Mouse (Mus musculus) myocyte (in vitro differentiated cells): ENCODE data around the gene Ubxn1. TPM values are rescaled to one million over a fixed set of nuclear protein-coding genes. Genes with fewer than 3 reads are reported as not detected.
"Not testable (repeated sequence)": the region's sequence is repeated elsewhere in the genome, so short reads cannot be mapped to it uniquely, and the experiment has no call there.

Experiments
- H3K27me3 ChIP-seq: one replicate; pipeline ENCODE4 v1.6.1; 2011; ENCODE audit not compliant: control insufficient read depth, insufficient read depth, insufficient read length
- H3K36me3 ChIP-seq: one replicate; pipeline ENCODE4 v1.6.1; 2011; ENCODE audit not compliant: control insufficient read depth, insufficient read depth
- H3K4me2 ChIP-seq: one replicate; pipeline ENCODE4 v1.6.1; 2011; ENCODE audit warnings: low read depth, control low read depth
- H3K4me3 ChIP-seq: one replicate; pipeline ENCODE4 v1.5.1; 2011; ENCODE audit warnings: mild to moderate bottlenecking, control low read depth, moderate library complexity
- H3K79me2 ChIP-seq: one replicate; pipeline ENCODE4 v1.6.1; 2011; ENCODE audit not compliant: control insufficient read depth, insufficient read depth
- H3ac ChIP-seq: one replicate; pipeline ENCODE4 v1.6.1; 2011; ENCODE audit not compliant: control insufficient read depth, insufficient read length
- CEBPB ChIP-seq: IDR thresholded peaks from 2 replicates; pipeline ENCODE4 v1.6.1; 2011; ENCODE audit warnings: mild to moderate bottlenecking, moderate library complexity; ENCODE audit not compliant: poor library complexity, insufficient read depth, severe bottlenecking
- E2F4 ChIP-seq: IDR thresholded peaks from one replicate; pipeline ENCODE4 v1.6.1; 2011; ENCODE audit warnings: mild to moderate bottlenecking, control low read depth, moderate library complexity; ENCODE audit not compliant: insufficient read depth
- MAX ChIP-seq: IDR thresholded peaks from one replicate; pipeline ENCODE4 v1.6.1; 2011; ENCODE audit warnings: low read depth, mild to moderate bottlenecking, control low read depth
- MYOD1 ChIP-seq, 3 experiments: IDR thresholded peaks; one replicate each; pipeline ENCODE4 v1.6.1; 2011; ENCODE audit warnings: control low read depth in 2 of 3, low read depth in 2 of 3, mild to moderate bottlenecking in 2 of 3, moderate library complexity in 1 of 3; ENCODE audit not compliant: insufficient read length in 2 of 3, control insufficient read depth in 1 of 3
- MYOG ChIP-seq, 3 experiments: IDR thresholded peaks; one replicate each; pipeline ENCODE4 v1.6.1; 2011; ENCODE audit warnings: control low read depth in 2 of 3, low read depth in 2 of 3, mild to moderate bottlenecking in 2 of 3; ENCODE audit not compliant: insufficient read length in 2 of 3, control insufficient read depth in 1 of 3, insufficient read depth in 1 of 3
- POLR2A ChIP-seq: IDR thresholded peaks from one replicate; pipeline ENCODE4 v1.6.1; 2011; ENCODE audit warnings: low read depth, mild to moderate bottlenecking, control low read depth, moderate library complexity; ENCODE audit not compliant: insufficient read length
- POLR2AphosphoS2 ChIP-seq: IDR thresholded peaks from one replicate; pipeline ENCODE4 v1.6.1; 2011; ENCODE audit warnings: low read depth, control low read depth; ENCODE audit not compliant: insufficient read length
- REST ChIP-seq: IDR thresholded peaks from one replicate; pipeline ENCODE4 v1.6.1; 2011; ENCODE audit warnings: mild to moderate bottlenecking, control low read depth, moderate library complexity; ENCODE audit not compliant: insufficient read depth, insufficient read length
- SRF ChIP-seq: IDR thresholded peaks from one replicate; pipeline ENCODE4 v1.6.1; 2011; ENCODE audit warnings: low read depth; ENCODE audit not compliant: control insufficient read depth, insufficient read length
- TCF12 ChIP-seq: IDR thresholded peaks from one replicate; pipeline ENCODE4 v1.6.1; 2011; ENCODE audit warnings: mild to moderate bottlenecking, control low read depth; ENCODE audit not compliant: poor library complexity, insufficient read depth, severe bottlenecking
- TCF3 ChIP-seq: IDR thresholded peaks from one replicate; pipeline ENCODE4 v1.6.1; 2011; ENCODE audit warnings: low read depth, control low read depth; ENCODE audit not compliant: insufficient read length
- USF1 ChIP-seq: IDR thresholded peaks from one replicate; pipeline ENCODE4 v1.6.1; 2011; ENCODE audit warnings: low read depth, mild to moderate bottlenecking, control low read depth, moderate library complexity
- polyA plus RNA-seq: library from polyadenylated mRNA; unstranded; fragments of >200 nt; fragmentation: generic; extraction: Trizol; gene quantifications from one replicate; pipeline ENCODE4 v1.2.1, GENCODE M21; 2012; ENCODE audit warnings: missing spikeins

The Ubxn1 gene
- polyA plus RNA-seq, 1 experiment, result 236 TPM

DNA sequence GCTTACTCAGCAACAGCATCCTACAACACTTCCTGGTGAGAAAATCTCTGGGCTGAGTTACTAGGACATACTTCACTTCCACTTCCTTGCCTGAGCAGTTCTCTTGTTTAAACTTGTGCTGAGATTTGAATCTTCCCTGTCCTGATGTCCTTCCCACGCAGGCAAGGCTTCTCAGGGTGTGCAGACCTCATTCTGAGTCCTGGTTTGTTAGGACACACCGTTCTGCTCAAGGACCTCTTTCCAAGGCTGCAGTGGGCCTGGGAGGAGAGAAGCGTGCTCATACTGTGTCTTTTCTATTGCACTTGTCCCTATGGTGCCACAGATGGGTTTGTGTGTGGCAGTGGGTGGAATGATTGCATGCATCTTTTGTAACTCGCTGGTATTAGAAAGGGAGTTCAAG is 38.3 kb upstream of the Ubxn1 start:
- Histone ChIP-seq H3K36me3 (peaks cover 65% of the 10 kb centered on the region), H3ac (no peak overlapping the region), H3K79me2 (no peaks in the 10 kb centered on the region), H3K27me3 (no peaks in the 10 kb centered on the region), H3K4me2 (no peak overlapping the region), H3K4me3 (no peak overlapping the region)
- TF ChIP-seq TCF12 (no peak), SRF (no peak), POLR2AphosphoS2 (peak; percentile 9), MYOD1 (IDR thresholded peaks at IDR 0.05; ENCODE audit: control insufficient read depth in 1 of 3, insufficient read length in 2 of 3, low read depth in 2 of 3) (no peak)

DNA sequence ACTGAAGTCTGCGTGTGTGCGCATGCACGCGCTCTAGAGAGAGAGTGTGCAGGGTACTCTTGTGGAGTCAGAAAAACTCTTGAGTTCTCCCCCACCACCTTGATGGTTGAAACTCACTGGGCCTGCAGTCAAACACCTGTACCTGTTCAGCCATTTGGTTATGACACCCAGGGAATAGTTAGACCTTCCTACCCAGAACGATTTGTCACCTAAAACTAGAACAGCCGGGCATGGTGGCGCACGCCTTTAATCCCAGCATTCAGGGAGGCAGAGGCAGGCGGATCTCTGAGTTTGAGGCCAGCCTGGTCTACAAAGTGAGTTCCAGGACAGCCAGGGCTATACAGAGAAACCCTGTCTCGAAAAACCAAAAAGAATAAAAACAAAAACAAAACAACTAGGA is 35.0 kb upstream of the Ubxn1 start:
- H3K4me2 ChIP-seq, H3K27me3 ChIP-seq, H3K4me3 ChIP-seq, H3K79me2 ChIP-seq, H3ac ChIP-seq: not testable (repeated sequence)
- H3K36me3 ChIP-seq, result peaks cover 42% of the 10 kb centered on the region

DNA sequence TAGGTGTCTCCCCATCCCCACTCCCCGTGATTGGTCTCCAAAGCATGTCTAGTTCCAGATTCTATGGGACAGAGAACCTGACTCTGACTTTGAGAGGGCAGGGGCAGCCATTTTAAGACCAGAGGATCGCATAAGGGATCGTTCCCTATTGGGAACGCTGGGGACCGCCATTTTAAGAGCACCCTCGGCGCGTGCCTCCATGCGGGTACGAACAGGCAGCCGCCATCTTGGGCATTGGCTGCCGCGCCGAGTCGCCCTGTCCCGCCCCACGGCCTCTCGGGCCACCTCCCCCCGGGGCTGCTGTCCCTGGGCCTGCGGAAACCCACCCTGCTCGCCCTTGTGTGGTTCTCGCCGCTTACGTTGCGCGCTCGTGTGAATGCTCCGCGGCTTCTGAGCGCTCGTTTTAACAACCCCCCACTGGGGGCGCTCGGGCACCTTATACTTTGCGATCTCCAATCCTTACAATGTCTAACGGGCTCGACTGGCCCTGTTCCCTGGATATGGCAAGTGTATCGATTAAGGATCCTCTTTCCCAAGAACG is 34.0 kb upstream of the Ubxn1 start, which contains the start of gene Bscl2:
Bscl2 (plus strand) TSS at position 217 of the 541 bp plus-strand sequence.
- peaks cover 39% of the 10 kb centered on the region for H3K36me3 ChIP-seq
- peak within 1 kb of the TSS; percentile 19 for H3K4me3 ChIP-seq
- H3K27me3 ChIP-seq, result no peaks in the 10 kb centered on the region
- H3K4me2 ChIP-seq, result peak within 1 kb of the TSS; percentile 56
- H3K79me2 ChIP-seq, result no peaks in the 10 kb centered on the region
- TF ChIP-seq POLR2A, result peak; percentile 28
- TF ChIP-seq POLR2AphosphoS2, result peak; percentile 84
- no peak for TF ChIP-seq USF1
- H3ac ChIP-seq, result no peak within 1 kb of the TSS

DNA sequence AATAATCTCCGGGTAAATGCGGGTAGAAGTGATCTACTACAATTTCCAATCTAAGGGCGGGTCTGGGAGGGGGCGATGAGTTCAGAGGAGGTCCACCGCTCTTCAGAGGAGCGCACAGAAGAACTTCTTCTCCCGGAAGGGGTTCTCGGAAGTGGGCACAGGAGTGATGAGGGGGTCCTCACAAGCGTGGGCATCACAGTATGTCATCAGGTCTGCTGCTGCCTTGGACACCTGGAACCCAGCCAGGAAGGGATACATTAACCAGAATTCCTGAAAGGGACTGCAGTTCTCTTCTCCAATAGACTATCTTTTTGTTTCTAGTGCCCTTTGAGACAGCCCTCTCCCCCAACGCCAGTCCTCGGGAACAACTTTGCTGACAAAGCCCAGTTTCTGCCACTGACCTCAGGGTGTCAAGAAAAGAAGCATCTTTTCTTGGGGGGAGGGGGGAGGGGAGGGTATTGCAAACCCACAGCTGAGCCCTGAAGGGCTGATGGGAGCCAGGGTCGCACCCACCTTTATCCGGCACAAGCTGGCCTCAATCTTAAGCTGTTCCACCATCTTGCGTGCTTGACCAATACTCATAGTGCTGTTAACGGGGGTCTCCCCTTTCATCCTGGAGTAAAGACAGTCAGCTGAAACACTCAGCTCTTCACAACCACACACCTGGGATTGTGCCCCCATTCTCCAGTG is 33.1 kb upstream of the Ubxn1 start:
- no peak for TF ChIP-seq POLR2A
- TF ChIP-seq POLR2AphosphoS2, result no peak
- TF ChIP-seq REST, result no peak
- no peak for TF ChIP-seq CEBPB
- TF ChIP-seq E2F4, result no peak
- no peaks in the 10 kb centered on the region for H3K27me3 ChIP-seq
- H3K79me2 ChIP-seq, result no peaks in the 10 kb centered on the region
- peak overlapping the region; percentile 56 for H3K4me2 ChIP-seq
- no peak overlapping the region for H3ac ChIP-seq
- H3K36me3 ChIP-seq, result peaks cover 30% of the 10 kb centered on the region
- H3K4me3 ChIP-seq, result peak overlapping the region; percentile 19

DNA sequence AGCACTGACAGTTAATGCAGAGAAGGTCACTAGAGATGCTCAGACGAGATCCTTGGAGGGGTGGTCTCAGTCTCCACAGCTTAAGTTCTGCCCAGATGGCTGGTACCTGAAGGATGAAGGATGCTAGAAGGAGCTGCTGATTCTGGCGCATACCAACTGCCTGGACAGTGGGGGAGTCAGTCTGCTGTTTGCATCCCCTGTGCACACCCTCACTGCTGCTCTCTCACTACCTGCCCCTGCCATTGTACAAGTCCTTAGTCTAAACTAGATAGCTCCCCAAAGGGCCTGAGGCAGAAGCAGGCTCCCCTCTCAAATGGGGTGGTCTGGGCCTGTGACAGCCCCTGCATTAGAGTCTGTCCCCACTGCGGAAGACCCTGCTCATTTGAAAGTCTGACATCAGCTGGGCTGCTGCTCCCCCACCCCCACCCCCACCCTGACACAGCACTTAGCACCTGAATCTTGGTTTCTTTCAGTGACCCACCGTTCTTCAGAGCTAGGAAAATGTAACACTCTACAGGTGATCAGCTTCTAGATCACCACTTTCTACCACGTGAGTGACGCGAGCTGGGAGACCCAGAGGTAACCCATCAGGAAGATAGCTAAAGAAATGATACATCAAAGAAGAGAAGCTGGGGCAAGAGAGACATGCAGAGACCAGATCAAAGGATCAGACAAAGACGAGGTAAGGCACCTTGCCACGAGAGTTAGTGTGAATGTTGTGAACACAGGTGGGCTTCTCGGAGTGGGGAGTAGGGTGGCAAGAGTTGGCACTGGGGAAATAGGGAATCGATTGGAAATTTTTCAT is 32.0 kb upstream of the Ubxn1 start, which contains the start of gene Gng3:
Gng3 (minus strand) TSS at position 92 of the 805 bp plus-strand sequence.
- TF ChIP-seq USF1, result no peak
- peak; percentile 22 for TF ChIP-seq POLR2AphosphoS2
- Histone ChIP-seq H3ac (no peak within 1 kb of the TSS), H3K4me2 (peak within 1 kb of the TSS; percentile 56), H3K79me2 (no peaks in the 10 kb centered on the region), H3K36me3 (peaks cover 24% of the 10 kb centered on the region), H3K4me3 (peak within 1 kb of the TSS; percentile 19), H3K27me3 (no peaks in the 10 kb centered on the region)

DNA sequence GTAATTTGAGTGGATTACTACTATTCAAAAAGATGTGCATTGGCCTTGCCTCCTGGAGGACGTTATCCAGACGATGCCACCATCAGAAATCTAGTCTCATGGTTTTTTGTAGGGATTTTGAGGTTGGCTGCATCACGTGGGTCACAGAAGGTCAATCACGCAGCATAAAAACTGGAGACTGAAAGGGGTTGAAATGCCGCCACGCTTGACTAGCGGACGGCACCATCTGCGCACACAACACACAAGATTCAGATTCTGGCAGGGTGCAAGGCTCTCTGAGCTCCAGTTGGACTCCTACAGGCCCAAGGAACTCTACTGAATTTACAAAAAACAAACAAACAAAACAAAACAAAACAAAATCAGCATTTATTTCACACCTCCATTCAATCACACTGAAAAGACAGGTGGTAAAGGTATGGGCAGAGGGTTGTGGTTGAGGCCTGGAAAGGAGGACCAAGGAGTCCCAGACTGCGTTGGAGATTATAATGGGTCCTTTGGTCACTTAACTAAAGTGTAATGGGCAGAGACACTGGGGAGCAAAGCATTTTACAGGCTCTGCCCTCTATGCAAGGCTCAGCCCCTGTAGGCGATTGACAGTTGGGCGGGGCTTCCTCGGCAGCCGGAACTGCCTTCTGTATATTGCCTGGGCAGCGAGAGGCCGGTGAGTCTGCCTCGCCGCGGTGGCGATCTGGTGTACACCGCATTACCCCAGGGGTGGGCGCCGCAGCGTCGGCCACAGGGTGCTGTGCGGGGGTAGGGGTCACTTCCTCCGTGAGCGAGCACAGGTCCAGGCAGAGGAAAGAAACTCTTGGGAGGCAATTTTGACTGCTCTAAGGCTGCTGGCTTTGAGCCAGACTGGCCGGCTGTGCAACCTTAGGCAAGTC is 31.1 kb upstream of the Ubxn1 start:
- Histone ChIP-seq H3K4me2 (no peak overlapping the region), H3K36me3 (peaks cover 19% of the 10 kb centered on the region), H3K27me3 (no peaks in the 10 kb centered on the region), H3ac (no peak overlapping the region), H3K79me2 (no peaks in the 10 kb centered on the region), H3K4me3 (no peak overlapping the region)
- TF ChIP-seq MAX (no peak), E2F4 (no peak), SRF (no peak), REST (no peak), CEBPB (no peak), POLR2A (no peak), POLR2AphosphoS2 (no peak), TCF3 (no peak), MYOG (IDR thresholded peaks at IDR 0.05; ENCODE audit: control insufficient read depth in 1 of 3, insufficient read depth in 1 of 3, insufficient read length in 2 of 3, low read depth in 2 of 3) (no peak), MYOD1 (IDR thresholded peaks at IDR 0.05; ENCODE audit: control insufficient read depth in 1 of 3, insufficient read length in 2 of 3, low read depth in 2 of 3) (no peak), USF1 (no peak), TCF12 (no peak)
